Mouse (Mus musculus): ENCODE measurements at regions not wholly inside any gene's neighbourhood (a gene's known extent, or its start where the extent isn't known, plus 50 kb on each side); places are given as distances from the start of the nearest gene placed in this dataset.

GRCm38 (mm10) chr13:16379492-16379891, 367.8 kb downstream of the Inhba start:
- no peak for TF ChIP-seq CTCF (IDR thresholded peaks at IDR 0.05; ENCODE audit: low read depth)
- TF ChIP-seq EP300 (optimal IDR thresholded peaks at IDR 0.05) = no peak

All from stomach, postnatal 0 days (tissue).